Mouse (Mus musculus) C2C12 (cell line): ENCODE measurements at regions not wholly inside any gene's neighbourhood (a gene's known extent, or its start where the extent isn't known, plus 50 kb on each side); places are given as distances from the start of the nearest gene placed in this dataset.

Experiments
- CTCF ChIP-seq: IDR thresholded peaks from one replicate; pipeline ENCODE4 v1.5.1; 2011; ENCODE audit not compliant: control insufficient read depth, insufficient read depth, insufficient read length
- FOSL1 ChIP-seq: IDR thresholded peaks from one replicate; pipeline ENCODE4 v1.8.0; 2011; ENCODE audit warnings: mild to moderate bottlenecking, low read length; ENCODE audit not compliant: poor library complexity, insufficient read depth, severe bottlenecking

GRCm38 (mm10) chr13:107868906-107869305 is 175.3 kb upstream of the Smim15 start:
- TF ChIP-seq FOSL1 (no peak), CTCF (no peak)
